Mouse (Mus musculus): ENCODE data around the gene Lrrc59.
A peak's percentile ranks its signal among the peaks of the same experiment; 100 is the strongest.
"Not testable (repeated sequence)": the region's sequence is repeated elsewhere in the genome, so short reads cannot be mapped to it uniquely, and the experiment has no call there.

The Lrrc59 gene

DNA sequence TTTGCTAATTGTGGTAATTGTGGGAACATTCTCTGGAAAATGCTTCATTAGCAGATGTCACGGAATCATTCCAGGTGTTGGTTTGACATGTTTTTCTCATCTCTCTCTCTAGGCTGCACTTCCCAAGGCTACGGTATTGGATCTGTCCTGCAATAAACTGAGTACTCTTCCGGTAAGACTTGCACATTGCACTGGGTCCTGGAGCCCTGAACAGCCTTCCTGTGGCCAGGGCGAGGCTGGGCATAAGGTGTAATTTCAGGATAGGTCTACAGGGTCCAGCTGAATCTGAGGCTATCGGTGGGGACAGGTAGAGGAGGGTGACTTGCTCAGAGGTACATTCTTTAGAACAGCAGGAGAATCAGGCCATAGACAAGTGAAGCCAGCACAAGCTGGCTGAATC is 2.4 kb downstream of the Lrrc59 start:
- DNase-seq (ENCODE audit: low spot score), result no peak

DNA sequence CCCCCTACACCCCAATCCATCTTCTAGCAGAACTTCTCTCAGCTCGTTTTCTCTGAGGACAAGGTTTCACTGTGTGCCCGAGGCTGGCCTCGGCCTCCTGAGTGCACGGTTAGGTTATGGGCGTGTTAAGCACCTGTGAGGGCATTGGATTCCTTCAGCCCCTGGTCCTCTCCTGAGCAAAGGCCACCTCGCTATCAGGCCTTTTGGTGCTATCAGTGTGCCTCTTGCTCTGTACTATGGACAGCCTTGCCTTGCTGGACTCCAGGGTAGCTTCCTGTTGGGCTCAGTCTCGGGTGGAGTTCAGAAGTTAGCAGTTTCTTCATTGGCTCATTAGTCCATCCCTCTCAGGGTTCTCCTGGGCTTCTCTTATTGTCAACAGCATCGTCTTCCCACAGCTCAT is 3.4 kb downstream of the Lrrc59 start:
- peak; percentile 72 for DNase-seq (ENCODE audit: low spot score)

DNA sequence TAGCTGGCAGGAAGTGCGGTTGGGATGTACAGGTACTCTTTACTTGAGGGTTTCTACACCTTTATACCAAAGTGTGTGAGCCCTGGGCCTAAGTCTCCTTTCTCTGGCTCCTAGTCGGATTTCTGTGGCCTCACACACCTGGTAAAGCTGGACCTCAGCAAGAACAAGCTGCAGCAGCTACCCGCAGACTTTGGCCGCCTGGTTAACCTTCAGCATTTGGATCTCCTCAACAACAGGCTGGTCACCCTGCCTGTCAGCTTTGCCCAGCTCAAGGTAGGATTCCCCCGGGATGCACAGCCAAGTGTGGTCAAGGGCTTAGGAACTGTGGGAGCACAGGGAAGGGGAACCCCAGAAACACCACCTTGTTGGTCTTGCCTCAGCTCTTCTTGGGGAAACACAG is 4.9 kb downstream of the Lrrc59 start:
- no peak for DNase-seq (ENCODE audit: low spot score)

DNA sequence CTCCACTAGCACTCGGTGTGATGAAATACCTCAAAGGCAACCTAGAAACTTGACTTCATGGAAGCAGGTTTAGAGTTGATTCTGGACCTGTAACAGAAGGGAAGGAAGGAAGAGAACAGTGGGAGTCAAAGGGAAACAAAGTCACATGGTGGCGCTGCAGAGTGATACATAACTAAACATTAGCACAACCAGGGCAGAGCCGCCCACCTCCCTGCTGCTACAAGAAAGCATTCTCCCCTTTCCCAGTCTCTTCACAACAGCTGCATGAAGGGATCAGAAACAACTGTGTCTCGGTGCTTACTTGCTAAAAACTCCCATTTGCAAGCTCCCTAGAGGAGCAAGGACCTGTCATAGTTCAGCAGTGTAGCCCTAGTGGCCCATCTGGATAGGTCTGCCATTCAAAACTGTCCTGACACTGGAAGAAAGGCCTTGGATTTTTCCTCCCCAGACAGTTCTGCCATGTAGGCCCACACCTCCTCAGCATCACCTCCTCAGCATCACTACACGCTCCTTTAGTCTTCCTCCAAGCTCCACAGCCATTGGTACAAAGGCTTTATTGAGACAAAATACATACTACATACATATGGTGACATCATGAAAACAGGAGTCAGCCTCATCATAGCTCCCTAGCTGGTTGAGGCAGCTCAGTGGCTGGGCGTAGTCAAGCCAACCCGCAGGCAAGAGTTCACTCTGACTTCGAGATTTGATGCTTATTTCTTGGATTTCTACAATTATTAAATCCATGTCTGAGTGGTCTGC is 15.1 kb downstream of the Lrrc59 start:
- no peak for DNase-seq (ENCODE audit: low spot score)

DNA sequence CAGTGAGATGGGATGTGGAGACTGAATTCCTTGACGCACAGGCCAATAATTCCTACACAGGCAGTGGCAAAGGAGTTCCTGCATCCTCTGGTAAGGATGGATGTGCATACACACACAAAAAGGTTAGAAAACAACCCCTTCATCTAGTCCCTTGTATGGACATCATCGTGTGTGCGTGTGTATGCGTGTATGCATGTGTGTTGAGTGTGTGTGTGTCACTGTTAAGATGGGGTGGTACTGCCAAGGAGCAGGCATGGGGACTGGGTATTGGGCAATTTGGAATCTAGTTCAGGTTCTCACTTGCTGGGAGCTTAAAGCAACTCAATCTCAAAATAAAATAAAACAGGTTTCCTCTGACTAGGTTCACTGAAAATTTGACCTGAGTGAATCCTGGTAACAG is 16.9 kb downstream of the Lrrc59 start:
- no peak for DNase-seq (ENCODE audit: low spot score)

DNA sequence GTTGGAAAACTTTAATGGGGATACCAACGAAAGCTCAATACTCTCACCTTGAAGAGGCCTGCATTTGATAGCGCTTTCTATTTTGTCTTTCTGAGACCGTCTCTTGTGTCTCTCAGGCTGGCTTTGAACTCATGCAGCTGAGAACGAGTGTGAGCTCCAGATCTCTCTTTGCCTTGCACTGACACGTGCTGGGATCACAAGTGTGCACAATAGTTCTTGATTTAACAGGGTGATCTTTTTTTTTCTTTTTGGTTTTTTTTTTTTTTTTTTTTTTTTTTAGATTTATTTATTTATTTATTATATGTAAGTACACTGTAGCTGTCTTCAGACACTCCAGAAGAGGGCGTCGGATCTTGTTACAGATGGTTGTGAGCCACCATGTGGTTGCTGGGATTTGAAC is 21.7 kb downstream of the Lrrc59 start:
- not testable (repeated sequence) for DNase-seq (ENCODE audit: low spot score)

DNA sequence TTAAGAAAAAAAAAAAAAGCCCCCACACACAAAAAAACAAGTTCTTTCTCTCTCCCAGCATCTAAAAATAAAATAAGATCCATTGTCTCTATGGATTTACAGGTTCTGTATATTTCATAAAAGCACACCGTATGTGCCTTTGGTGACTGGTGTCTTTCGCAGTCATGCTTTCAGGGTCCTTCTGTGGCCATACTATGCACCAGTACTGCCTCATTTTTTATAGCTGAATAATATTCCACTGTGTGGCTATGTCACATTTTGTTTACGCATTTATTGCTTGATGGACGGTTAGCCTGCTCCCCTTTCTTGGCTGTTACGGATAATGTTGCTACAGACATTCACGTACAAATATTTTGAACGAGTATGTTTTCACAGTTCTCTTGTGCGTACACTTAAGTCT is 23.4 kb downstream of the Lrrc59 start:
- no peak for DNase-seq (ENCODE audit: low spot score)

DNA sequence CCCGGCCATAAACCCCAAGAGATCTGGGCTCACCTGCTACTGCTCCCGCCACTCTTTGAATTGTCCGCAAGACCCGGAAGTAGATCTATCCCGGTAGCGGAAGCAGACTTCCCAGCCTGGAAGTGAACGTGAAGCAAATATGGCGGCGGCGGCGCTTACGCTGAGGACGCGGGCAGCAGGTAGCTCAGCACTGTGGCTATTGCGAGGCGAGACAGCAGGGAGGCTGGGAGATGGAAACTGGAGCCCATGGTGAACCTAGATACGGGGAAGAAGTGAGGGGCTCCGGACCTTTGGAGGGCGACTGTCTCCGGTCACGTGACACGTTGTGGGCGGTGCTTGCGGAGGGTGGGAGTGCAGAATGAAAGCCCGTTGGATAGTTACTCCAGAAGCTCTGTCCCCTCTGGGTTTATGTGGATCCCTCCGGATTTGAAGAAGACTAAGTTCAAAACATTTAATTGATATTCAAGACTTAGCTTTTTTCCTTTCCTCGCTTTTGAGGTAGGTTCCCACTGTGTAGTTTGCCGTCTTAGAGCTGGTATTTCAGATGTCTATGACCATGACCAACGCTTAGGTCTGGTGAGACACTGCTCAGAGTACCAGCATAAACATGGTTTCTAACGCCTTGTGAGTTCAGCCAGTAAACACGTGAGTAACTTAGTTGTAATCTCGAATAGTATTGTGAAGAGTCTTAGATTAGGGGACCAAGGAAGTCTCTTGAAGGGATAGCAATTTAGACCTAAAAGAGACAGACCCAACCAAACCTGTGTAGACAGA is 24.3 kb downstream of the Lrrc59 start, which contains the start of the genes Mrpl27 and Eme1:
Gene Mrpl27 (plus strand): TSS at position 105 of the 774 bp plus-strand sequence.
Gene Eme1 (minus strand): TSS at position 302 of the 774 bp plus-strand sequence.
- peak; percentile 91 for DNase-seq (ENCODE audit: low spot score)

DNA sequence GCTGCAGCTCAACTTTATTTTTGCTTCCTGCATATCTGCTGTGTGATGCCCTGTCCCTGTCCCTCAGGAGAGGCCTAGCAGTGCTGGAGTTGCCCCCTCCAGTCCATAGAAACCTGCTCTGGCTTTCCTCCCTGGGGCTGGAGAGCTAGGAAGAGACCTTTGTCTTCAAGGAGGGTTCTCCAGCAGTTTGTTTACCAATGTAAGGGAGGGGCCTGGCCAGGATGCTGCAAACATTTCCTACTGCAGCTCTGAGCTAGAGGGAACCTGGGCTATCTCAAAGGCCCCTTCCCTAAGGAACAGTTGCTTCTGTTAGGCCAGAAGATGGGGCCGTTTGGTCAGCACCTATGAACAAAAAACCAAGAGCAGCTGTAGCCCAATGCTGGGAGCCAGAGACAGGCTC is 31.8 kb downstream of the Lrrc59 start:
- peak; percentile 72 for DNase-seq (ENCODE audit: low spot score)

DNA sequence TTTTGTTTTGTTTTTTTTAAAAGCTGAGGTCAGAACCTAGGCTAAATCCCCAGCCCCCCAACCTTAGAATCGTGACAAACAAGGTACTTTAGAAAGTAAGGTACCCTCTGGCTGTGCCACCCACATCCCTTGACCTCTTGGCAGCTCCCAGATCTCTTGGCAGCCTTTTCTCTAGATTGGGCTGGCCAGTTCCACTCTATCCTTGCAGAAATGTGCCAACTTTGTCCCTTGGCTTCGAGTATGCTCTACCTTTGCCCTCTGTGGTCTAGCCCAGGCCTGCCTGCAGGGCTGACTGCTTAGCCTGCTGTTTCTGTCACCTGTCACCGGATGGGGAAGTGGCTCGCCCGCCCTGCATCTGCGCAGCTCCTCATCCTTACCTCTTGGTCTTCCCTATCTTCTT is 35.7 kb downstream of the Lrrc59 start:
- no peak for DNase-seq (ENCODE audit: low spot score)

DNA sequence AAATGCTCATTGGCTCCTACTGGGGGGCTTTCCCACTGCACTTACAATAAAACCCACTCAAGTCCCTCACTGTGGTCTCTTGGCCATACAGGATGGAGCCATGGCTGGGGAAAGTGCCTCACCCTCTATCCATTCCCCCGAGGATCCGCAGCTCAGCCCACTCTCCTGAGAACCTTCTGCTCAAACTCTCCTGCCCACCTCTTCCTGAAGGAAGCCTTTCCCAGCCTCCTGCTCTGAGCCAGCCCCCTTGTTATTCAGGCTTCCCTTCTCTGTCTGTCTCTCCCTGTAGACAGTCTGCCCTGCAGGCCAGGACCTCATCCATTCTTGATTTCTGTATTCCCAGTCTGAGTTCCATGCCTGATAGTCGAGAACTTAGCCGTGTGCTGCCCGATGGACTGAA is 45.4 kb downstream of the Lrrc59 start:
- DNase-seq (ENCODE audit: low spot score), result no peak

DNA sequence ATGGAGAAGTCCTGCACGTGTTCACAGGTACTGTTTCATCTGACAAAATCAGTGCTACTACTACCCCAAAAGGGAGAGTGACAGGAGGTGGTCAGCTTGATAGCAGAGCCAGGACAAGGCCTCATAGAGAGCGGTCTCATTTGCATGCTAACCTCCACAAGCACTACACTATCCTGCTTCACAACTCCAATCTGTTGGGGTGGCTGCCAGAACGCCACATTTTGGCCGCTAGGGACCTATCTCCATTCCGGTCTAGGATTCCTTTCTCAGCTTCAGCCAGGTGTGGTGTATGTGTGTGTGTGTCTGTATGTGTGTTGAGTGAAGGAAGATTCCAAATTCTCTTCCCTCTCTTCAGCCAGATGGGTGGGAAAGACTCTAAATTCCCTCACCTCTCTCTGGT is 45.9 kb downstream of the Lrrc59 start:
- DNase-seq (ENCODE audit: low spot score), result no peak

DNA sequence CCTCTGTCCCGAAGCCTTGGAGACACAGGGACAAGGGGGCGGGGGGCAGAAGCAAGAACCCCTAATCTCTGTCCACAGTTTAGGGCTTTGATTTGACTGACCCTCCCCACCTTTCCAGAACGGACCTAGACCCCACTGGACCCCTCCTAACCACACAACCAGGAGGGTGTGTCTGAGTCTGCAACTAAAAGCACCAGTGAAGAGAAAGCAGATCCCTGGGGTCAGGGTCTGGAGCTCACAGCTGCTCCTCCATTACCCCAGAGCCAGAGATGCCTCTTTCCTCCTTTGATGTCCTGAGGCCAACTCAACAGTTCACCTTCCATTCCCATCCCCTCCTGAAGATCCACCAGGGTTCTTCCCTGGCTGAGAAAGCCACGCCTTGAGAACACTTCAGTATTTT is 46.7 kb downstream of the Lrrc59 start:
- no peak for DNase-seq (ENCODE audit: low spot score)

DNA sequence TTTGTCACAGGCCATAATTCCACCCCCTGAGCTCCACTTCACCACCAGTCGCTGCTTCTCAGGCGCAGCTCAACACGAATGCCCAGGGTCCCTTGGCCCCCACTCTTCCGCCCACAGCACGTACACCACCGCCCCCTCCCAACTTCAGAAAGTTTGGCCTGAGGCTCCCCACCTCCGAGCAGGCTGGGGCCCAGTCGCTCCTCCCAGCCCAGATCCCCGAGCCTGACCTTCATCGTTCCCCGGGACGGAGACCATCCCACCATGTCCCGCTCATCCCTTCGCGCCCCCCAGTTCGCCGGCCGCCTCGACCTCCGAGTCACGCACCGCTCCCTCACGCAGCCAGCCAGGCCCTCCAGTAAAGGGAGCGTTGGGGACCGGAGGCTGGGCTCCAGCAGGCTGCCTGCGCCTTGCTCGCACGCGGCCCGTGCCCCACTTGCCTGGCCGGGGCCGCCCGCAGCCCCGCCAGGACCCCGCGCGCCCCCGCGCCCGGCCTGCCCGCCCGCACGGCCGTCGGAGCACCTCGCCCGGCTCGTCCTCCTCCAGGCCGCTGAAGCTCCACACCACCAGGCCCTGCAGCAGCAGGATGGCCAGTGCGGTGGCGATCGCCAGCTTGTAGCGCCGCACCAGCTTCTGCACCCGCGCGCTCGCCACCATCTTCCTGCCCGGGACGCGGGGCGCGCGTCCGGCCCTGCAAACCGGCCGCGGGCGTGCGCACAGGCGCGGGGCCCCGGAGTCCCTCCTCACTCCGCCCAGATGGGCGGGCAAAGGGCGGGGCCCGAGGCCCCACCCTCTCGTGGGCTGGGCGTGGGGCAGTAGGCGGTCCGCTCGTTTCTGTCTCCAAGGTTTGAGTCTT is 47.4 kb downstream of the Lrrc59 start, which contains the start of gene Xylt2:
Gene Xylt2 (minus strand): TSS at position 762 of the 853 bp plus-strand sequence.
- DNase-seq (ENCODE audit: low spot score), result peak; percentile 88

DNA sequence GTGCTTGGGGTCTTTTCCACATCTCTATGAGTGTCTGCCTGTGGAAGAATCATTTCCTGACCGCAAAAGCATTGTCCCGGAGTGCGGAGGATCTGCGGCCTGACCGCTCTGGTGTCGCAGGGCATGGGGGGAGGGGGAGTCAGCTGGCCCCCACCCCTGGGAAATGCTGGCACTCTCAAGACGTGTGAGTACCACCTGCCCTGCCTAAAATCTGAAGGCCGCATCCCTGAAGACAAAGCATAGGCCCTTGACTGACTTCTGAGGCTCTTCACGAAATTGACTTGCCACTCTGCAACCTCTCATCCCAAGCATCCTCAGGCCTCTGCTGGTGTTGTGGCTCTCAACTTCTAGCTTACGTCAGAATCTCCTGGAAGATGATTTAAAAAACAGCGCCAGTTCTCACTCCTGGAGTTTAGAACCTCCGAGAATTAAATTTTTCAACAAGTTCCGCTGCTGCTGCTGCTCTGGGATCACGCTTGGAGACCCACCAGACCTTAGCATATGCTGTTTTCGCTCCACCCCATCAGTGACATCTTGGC is 48.1 kb downstream of the Lrrc59 start:
- DNase-seq (ENCODE audit: low spot score), result no peak

DNA sequence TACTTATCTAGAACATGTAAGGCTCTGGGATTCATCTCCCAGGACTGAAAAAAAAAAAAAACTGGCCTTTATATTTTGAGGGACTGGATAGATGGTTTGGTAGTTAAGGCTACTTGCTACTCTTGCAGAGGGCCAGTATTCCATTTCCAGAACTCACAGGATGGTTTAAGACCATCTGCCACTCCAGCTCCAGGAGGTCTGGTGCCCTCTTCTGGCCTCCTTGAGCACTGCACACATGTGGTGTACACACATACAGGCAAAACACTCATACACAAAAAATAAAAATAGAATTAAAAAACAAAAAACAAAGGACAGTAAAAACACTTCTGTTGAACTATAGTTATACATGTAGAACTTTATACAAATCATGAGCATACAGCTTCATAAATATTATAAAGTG is 51.1 kb downstream of the Lrrc59 start:
- no peak for DNase-seq (ENCODE audit: low spot score)

DNA sequence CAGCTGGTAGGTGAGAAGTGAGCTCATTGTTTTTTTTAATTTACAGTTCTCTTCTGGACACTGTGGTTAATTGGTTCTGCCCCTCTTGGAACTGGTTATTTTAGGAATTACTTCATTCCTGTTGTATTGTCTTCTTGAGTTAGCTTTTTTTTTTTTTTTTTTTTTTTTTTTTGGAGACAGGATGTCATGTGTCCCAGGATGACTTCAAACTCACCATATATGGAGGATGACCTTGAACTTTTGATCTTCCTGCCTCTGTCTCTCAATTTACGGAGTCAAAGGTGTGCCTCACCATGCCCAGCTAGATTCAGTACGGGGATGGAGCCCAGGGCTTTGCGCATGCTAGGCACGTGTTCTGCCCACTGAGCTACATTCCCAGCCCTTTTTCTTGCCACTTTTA is 52.1 kb downstream of the Lrrc59 start:
- DNase-seq (ENCODE audit: low spot score), result no peak

DNA sequence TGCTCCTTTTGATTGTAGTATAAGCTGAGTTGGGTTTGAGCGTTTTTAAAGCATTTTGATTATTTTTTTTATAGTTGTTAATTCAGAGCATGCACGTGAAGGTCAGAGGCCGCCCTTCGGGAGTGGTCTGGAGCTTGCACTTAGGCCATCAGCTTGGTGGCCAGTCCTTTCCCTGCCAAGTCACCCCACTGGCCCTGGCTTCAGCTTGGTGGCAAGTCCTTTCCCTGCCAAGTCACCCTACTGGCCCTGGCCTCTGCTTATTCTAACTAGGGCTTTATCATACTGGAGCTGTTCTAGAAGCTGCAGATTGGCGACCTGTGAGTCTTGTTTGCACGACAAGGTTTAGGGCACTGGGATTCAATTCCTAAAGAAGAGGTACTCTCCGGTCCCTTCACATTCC is 52.9 kb downstream of the Lrrc59 start:
- DNase-seq (ENCODE audit: low spot score), result no peak

DNA sequence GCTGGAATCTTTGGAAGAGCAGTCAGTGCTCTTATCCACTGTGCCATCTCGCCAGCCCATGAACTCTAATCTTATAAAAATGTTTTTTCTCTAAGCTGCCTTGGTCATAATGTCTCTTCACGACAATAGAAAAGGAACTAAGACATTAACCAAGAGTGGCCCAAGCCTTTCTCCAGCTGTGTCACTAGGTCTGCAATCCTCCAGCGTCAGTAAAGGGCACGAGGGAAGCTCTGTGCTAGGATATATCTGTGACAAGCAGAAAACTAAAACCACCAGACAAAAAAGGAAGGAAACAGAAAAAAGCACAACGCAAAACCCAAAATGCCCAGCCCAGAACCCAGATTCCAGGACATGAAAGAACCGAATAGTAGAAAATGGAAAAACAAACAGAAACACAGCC is 57.6 kb downstream of the Lrrc59 start:
- DNase-seq (ENCODE audit: low spot score), result no peak

DNA sequence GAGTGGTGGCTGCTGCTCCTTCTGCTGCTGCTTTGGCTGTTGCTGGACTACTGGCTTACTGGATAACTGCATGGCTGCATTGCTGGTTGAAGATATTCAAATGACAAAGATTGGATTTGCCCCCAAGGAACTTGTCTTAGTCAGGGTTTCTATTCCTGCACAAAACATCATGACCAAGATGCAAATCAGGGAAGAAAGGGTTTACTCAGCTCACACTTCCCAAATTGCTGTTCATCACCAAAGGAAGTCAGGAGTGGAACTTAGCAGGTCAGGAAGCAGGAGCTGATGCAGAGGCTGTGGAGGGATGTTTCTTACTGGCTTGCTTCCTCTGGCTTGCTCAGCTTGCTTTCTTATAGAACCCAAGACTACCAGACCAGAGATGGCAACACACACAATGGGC is 62.9 kb downstream of the Lrrc59 start:
- DNase-seq (ENCODE audit: low spot score), result not testable (repeated sequence)

Measured in yolk sac, embryonic 10.5 days (tissue).